Mouse (Mus musculus) MEL (cell line): ENCODE data around the gene Haghl. TPM values are rescaled to one million over a fixed set of nuclear protein-coding genes. Genes with fewer than 3 reads are reported as not detected.

Experiments used
- DNase-seq: peaks from one replicate; pipeline ENCODE4 v3.0.0; 2011; ENCODE audit warnings: low read depth, low spot score
- H3K27ac ChIP-seq: 2 replicates; pipeline ENCODE4 v1.5.1; 2012; ENCODE audit warnings: low read depth, mild to moderate bottlenecking, control low read depth, low read length, moderate library complexity; ENCODE audit not compliant: control insufficient read depth
- H3K27me3 ChIP-seq, 2 experiments: fragments of 150-350 bp in 1 of 2; sonication (generic) in 1 of 2; 2 replicates each; pipeline ENCODE4 v1.6.1; 2012; ENCODE audit warnings: low read length in 2 of 2, mild to moderate bottlenecking in 2 of 2, improper control_type of control experiment in 1 of 2, moderate library complexity in 1 of 2; ENCODE audit not compliant: insufficient read depth in 2 of 2, control insufficient read depth in 1 of 2
- H3K36me3 ChIP-seq, 2 experiments: 2 replicates each; pipeline ENCODE4 v1.6.1; 2012 to 2014; ENCODE audit warnings: low read length in 2 of 2, improper control_type of control experiment in 1 of 2, inconsistent platforms in 1 of 2, mild to moderate bottlenecking in 1 of 2; ENCODE audit not compliant: insufficient read depth in 2 of 2, control insufficient read depth in 1 of 2
- H3K4me1 ChIP-seq, 2 experiments: fragments of 150-350 bp in 1 of 2; sonication (generic) in 1 of 2; 2 replicates each; pipeline ENCODE4 v1.6.1; 2012; ENCODE audit warnings: low read length in 2 of 2, improper control_type of control experiment in 1 of 2, mild to moderate bottlenecking in 1 of 2; ENCODE audit not compliant: insufficient read depth in 2 of 2, control insufficient read depth in 1 of 2
- H3K4me3 ChIP-seq, 2 experiments: fragments of 150-350 bp in 1 of 2; sonication (generic) in 1 of 2; 2 replicates each; pipeline ENCODE4 v1.5.1; 2012; ENCODE audit warnings: low read depth in 2 of 2, low read length in 2 of 2, mild to moderate bottlenecking in 2 of 2, moderate library complexity in 2 of 2, control low read depth in 1 of 2, improper control_type of control experiment in 1 of 2; ENCODE audit not compliant: control insufficient read depth in 1 of 2, insufficient read depth in 1 of 2
- H3K79me2 ChIP-seq: 2 replicates; pipeline ENCODE4 v1.6.1; 2012; ENCODE audit warnings: mild to moderate bottlenecking, low read length, moderate library complexity; ENCODE audit not compliant: control insufficient read depth, poor library complexity, insufficient read depth
- H3K9ac ChIP-seq: 2 replicates; pipeline ENCODE4 v1.6.1; 2012; ENCODE audit warnings: low read depth, mild to moderate bottlenecking, control low read depth, low read length, moderate library complexity; ENCODE audit not compliant: control insufficient read depth, poor library complexity, severe bottlenecking
- H3K9me3 ChIP-seq: fragments of 150-350 bp; sonication (generic); replicated peaks from 2 replicates; pipeline ENCODE4 v1.6.1; 2012; ENCODE audit warnings: mild to moderate bottlenecking, low read length, improper control_type of control experiment, moderate library complexity; ENCODE audit not compliant: insufficient read depth
- CHD1 ChIP-seq: IDR thresholded peaks from 2 replicates; pipeline ENCODE4 v1.6.1; 2012; ENCODE audit warnings: low read depth, mild to moderate bottlenecking, inconsistent platforms, low read length, improper control_type of control experiment
- CHD2 ChIP-seq: IDR thresholded peaks from 2 replicates; pipeline ENCODE4 v1.6.1; 2011; ENCODE audit warnings: low read length, improper control_type of control experiment
- E2F4 ChIP-seq: IDR thresholded peaks from 2 replicates; pipeline ENCODE4 v1.6.1; 2011; ENCODE audit warnings: low read depth, low read length, improper control_type of control experiment, borderline replicate concordance
- ELF1 ChIP-seq: IDR thresholded peaks from 2 replicates; pipeline ENCODE4 v1.6.1; 2014; ENCODE audit warnings: low read depth, mild to moderate bottlenecking, inconsistent platforms, low read length, improper control_type of control experiment, moderate library complexity
- ETS1 ChIP-seq: IDR thresholded peaks from 2 replicates; pipeline ENCODE4 v1.6.1; 2012; ENCODE audit warnings: low read depth, mild to moderate bottlenecking, inconsistent platforms, low read length, improper control_type of control experiment, moderate library complexity
- GATA1 ChIP-seq: IDR thresholded peaks from 2 replicates; pipeline ENCODE4 v1.6.1; 2011; ENCODE audit warnings: low read depth, low read length, improper control_type of control experiment
- HCFC1 ChIP-seq: IDR thresholded peaks from 2 replicates; pipeline ENCODE4 v1.6.1; 2012; ENCODE audit warnings: low read depth, mild to moderate bottlenecking, inconsistent platforms, low read length, improper control_type of control experiment, moderate library complexity
- JUND ChIP-seq: IDR thresholded peaks from 2 replicates; pipeline ENCODE4 v1.6.1; 2011; ENCODE audit warnings: low read depth, mild to moderate bottlenecking, improper control_type of control experiment, low read length
- MAX ChIP-seq: IDR thresholded peaks from 2 replicates; pipeline ENCODE4 v1.6.1; 2011; ENCODE audit warnings: low read length, improper control_type of control experiment
- MYC ChIP-seq: IDR thresholded peaks from 2 replicates; pipeline ENCODE4 v1.6.1; 2011; ENCODE audit warnings: low read depth, mild to moderate bottlenecking, low read length, improper control_type of control experiment, moderate library complexity
- NELFE ChIP-seq: IDR thresholded peaks from 2 replicates; pipeline ENCODE4 v1.6.1; 2011; ENCODE audit warnings: low read depth, low read length, improper control_type of control experiment
- NRF1 ChIP-seq: IDR thresholded peaks from 2 replicates; pipeline ENCODE4 v1.6.1; 2014; ENCODE audit warnings: low read depth, mild to moderate bottlenecking, inconsistent platforms, low read length, improper control_type of control experiment, moderate library complexity; ENCODE audit not compliant: poor library complexity, insufficient read depth, severe bottlenecking
- POLR2A ChIP-seq, 2 experiments: IDR thresholded peaks; 2 replicates each; pipeline ENCODE4 v1.6.1; 2011 to 2012; ENCODE audit warnings: low read length in 2 of 2, mild to moderate bottlenecking in 2 of 2, control low read depth in 1 of 2, improper control_type of control experiment in 1 of 2, low read depth in 1 of 2, moderate library complexity in 1 of 2; ENCODE audit not compliant: control insufficient read depth in 1 of 2, insufficient read depth in 1 of 2, poor library complexity in 1 of 2
- POLR2AphosphoS2 ChIP-seq: IDR thresholded peaks from 2 replicates; pipeline ENCODE4 v1.6.1; 2011; ENCODE audit warnings: low read length, improper control_type of control experiment
- POLR2AphosphoS5 ChIP-seq: IDR thresholded peaks from 2 replicates; pipeline ENCODE4 v1.6.1; 2012; ENCODE audit warnings: low read depth, borderline replicate concordance, mild to moderate bottlenecking, inconsistent platforms, low read length, moderate library complexity, mixed read lengths
- RAD21 ChIP-seq: IDR thresholded peaks from 2 replicates; pipeline ENCODE4 v1.6.1; 2011; ENCODE audit warnings: mild to moderate bottlenecking, low read depth, low read length, improper control_type of control experiment
- SIN3A ChIP-seq: IDR thresholded peaks from 2 replicates; pipeline ENCODE4 v1.6.1; 2012; ENCODE audit warnings: low read length, improper control_type of control experiment, inconsistent platforms
- SMC3 ChIP-seq: IDR thresholded peaks from 2 replicates; pipeline ENCODE4 v1.6.1; 2011; ENCODE audit warnings: low read depth, low read length, improper control_type of control experiment
- TAL1 ChIP-seq: IDR thresholded peaks from 2 replicates; pipeline ENCODE4 v1.6.1; 2012; ENCODE audit warnings: mild to moderate bottlenecking, inconsistent platforms, low read length, moderate library complexity, mixed read lengths
- TBP ChIP-seq: IDR thresholded peaks from 2 replicates; pipeline ENCODE4 v1.8.0; 2011; ENCODE audit warnings: low read depth, low read length, improper control_type of control experiment
- TCF12 ChIP-seq: IDR thresholded peaks from 2 replicates; pipeline ENCODE4 v1.6.1; 2014; ENCODE audit warnings: low read depth, mild to moderate bottlenecking, inconsistent platforms, low read length, improper control_type of control experiment, moderate library complexity
- UBTF ChIP-seq: IDR thresholded peaks from 2 replicates; pipeline ENCODE4 v1.6.1; 2012; ENCODE audit warnings: low read depth, mild to moderate bottlenecking, inconsistent platforms, low read length, improper control_type of control experiment, moderate library complexity, borderline replicate concordance; ENCODE audit not compliant: insufficient read depth
- USF1 ChIP-seq: IDR thresholded peaks from 2 replicates; pipeline ENCODE4 v1.6.1; 2014; ENCODE audit warnings: low read depth, mild to moderate bottlenecking, inconsistent platforms, low read length, improper control_type of control experiment, moderate library complexity
- ZC3H11A ChIP-seq: IDR thresholded peaks from 2 replicates; pipeline ENCODE4 v1.6.1; 2012; ENCODE audit warnings: low read depth, mild to moderate bottlenecking, inconsistent platforms, low read length, improper control_type of control experiment
- ZKSCAN1 ChIP-seq: IDR thresholded peaks from 2 replicates; pipeline ENCODE4 v1.6.1; 2012; ENCODE audit warnings: low read depth, mild to moderate bottlenecking, inconsistent platforms, low read length, improper control_type of control experiment, moderate library complexity
- ZMIZ1 ChIP-seq: IDR thresholded peaks from 2 replicates; pipeline ENCODE4 v1.6.1; 2012; ENCODE audit warnings: low read depth, mild to moderate bottlenecking, inconsistent platforms, low read length, improper control_type of control experiment, moderate library complexity
- ZNF384 ChIP-seq: IDR thresholded peaks from 2 replicates; pipeline ENCODE4 v1.6.1; 2012; ENCODE audit warnings: low read depth, mild to moderate bottlenecking, inconsistent platforms, low read length, improper control_type of control experiment
- polyA plus RNA-seq, 2 experiments: library from polyadenylated mRNA; stranded (reverse) in 1 of 2; unstranded in 1 of 2; fragments of >175 nt in 1 of 2; fragments of >200 nt in 1 of 2; gene quantifications; 2 replicates each; pipeline versions ENCODE4 v1.2.1 to v1.2.4; 2012; ENCODE audit warnings: low replicate concordance in 2 of 2, low read depth in 1 of 2; ENCODE audit not compliant: insufficient read length in 2 of 2, insufficient read depth in 1 of 2, missing spikeins in 1 of 2
- total RNA-seq: library from RNA; depleted of rRNA; stranded (reverse); fragments of 300-350 nt; gene quantifications from 2 replicates; pipeline ENCODE4 v1.2.3, GENCODE M21; 2012

The Haghl gene
- total and polyA plus RNA-seq, 3 experiments: 10.7 to 13.2 TPM; not detected in 1

GRCm38 (mm10) chr17:25828712-25829557, 43.5 kb upstream of the Haghl start, which contains the start of gene Jmjd8 (continued):
- TF ChIP-seq ZC3H11A (no peak), GATA1 (no peak; the same call in 1 of the 2 replicates), USF1 (0 out of 2 replicates have a peak, but pooled peaks have one; percentile 36), HCFC1 (peak; percentile 84), ZNF384 (no peak), NRF1 (peak; percentile 46; the same call in 1 of the 2 replicates), POLR2AphosphoS5 (peak; percentile 82), SIN3A (peak; percentile 85), POLR2AphosphoS2 (peak; percentile 59), MAX (peak; percentile 79), NELFE (peak; percentile 90), TCF12 (peak; percentile 68), ZMIZ1 (peak; percentile 90)
- TF ChIP-seq, all 39 proteins: peak for 22

- Histone ChIP-seq H3K9ac (peak overlapping the region; percentile 83; the same call in 1 of the 2 replicates), H3K27ac (0 out of 2 replicates have a peak overlapping the region, but pooled peaks have one; percentile 27), H3K4me3 (peak overlapping the region in 1 of 2 experiments; percentile 81; a peak in 2 of 4 replicates)
Observed at GRCm38 (mm10) chr17:25828223-25828594, 42.7 kb upstream of the Haghl start.

More at GRCm38 (mm10) chr17:25828223-25828594, 42.7 kb upstream of the Haghl start:
- peaks cover 62% of the 10 kb centered on the region for H3K79me2 ChIP-seq
- peaks cover 0 to 13% of the 10 kb centered on the region in 2 experiments; a peak in 2 of 4 replicates for H3K36me3 ChIP-seq
- peaks cover 0 to 38% of the 10 kb centered on the region in 2 experiments; a peak in 2 of 4 replicates for H3K4me1 ChIP-seq
- no peak for TF ChIP-seq MYC
- no peak for TF ChIP-seq SIN3A
- TF ChIP-seq CHD1: no peak
- no peak for TF ChIP-seq SMC3
- no peak for TF ChIP-seq ZKSCAN1
- no peak for TF ChIP-seq E2F4
- no peak for TF ChIP-seq ETS1
- no peak for TF ChIP-seq POLR2A (IDR thresholded peaks at IDR 0.05; ENCODE audit: control insufficient read depth in 1 of 2, insufficient read depth in 1 of 2, low read depth in 1 of 2, low read length in 2 of 2, poor library complexity in 1 of 2)
- no peak for TF ChIP-seq RAD21
- TF ChIP-seq TBP: no peak
- TF ChIP-seq CHD2: no peak
- TF ChIP-seq ELF1: no peak
- TF ChIP-seq JUND: no peak
- TF ChIP-seq NELFE: no peak
- TF ChIP-seq UBTF: no peak
- TF ChIP-seq HCFC1: no peak
- TF ChIP-seq TCF12: no peak
- TF ChIP-seq TAL1: no peak
- no peak for TF ChIP-seq POLR2AphosphoS2
- no peak for DNase-seq
- H3K27me3 ChIP-seq: no peaks in the 10 kb centered on the region
- H3K9me3 ChIP-seq: no peaks in the 10 kb centered on the region
